Mouse (Mus musculus) heart, adult 2 months (tissue): ENCODE results near the gene 4930412O13Rik.

Experiments used
- CTCF ChIP-seq: fragments of 200-600 bp; IDR thresholded peaks from 2 replicates; pipeline ENCODE4 v1.8.1; 2022; ENCODE audit warnings: antibody characterized with exemption, mild to moderate bottlenecking, moderate library complexity
- EP300 ChIP-seq: fragments of 200-500 bp; IDR thresholded peaks from 2 replicates; pipeline ENCODE4 v1.6.1; 2011; ENCODE audit warnings: low read depth, low read length, control low read depth; ENCODE audit not compliant: insufficient read depth
- POLR2A ChIP-seq: fragments of 200-500 bp; IDR thresholded peaks from 2 replicates; pipeline ENCODE4 v1.6.1; 2011; ENCODE audit warnings: mild to moderate bottlenecking, low read depth, low read length, control low read depth; ENCODE audit not compliant: insufficient read depth

- TF ChIP-seq CTCF (no peak), POLR2A (no peak), EP300 (no peak)
Observed at GRCm38 (mm10) chr2:9881611-9882023, 565 bp downstream of the 4930412O13Rik start.
